Mouse (Mus musculus) myocyte (in vitro differentiated cells): ENCODE measurements around the gene Slc9a9.

Source experiments
- E2F4 ChIP-seq: IDR thresholded peaks from one replicate; pipeline ENCODE4 v1.6.1; 2011; ENCODE audit warnings: mild to moderate bottlenecking, control low read depth, moderate library complexity; ENCODE audit not compliant: insufficient read depth
- MAX ChIP-seq: IDR thresholded peaks from one replicate; pipeline ENCODE4 v1.6.1; 2011; ENCODE audit warnings: low read depth, mild to moderate bottlenecking, control low read depth
- MYOD1 ChIP-seq, 3 experiments: IDR thresholded peaks; one replicate each; pipeline ENCODE4 v1.6.1; 2011; ENCODE audit warnings: control low read depth in 2 of 3, low read depth in 2 of 3, mild to moderate bottlenecking in 2 of 3, moderate library complexity in 1 of 3; ENCODE audit not compliant: insufficient read length in 2 of 3, control insufficient read depth in 1 of 3
- MYOG ChIP-seq, 3 experiments: IDR thresholded peaks; one replicate each; pipeline ENCODE4 v1.6.1; 2011; ENCODE audit warnings: control low read depth in 2 of 3, low read depth in 2 of 3, mild to moderate bottlenecking in 2 of 3; ENCODE audit not compliant: insufficient read length in 2 of 3, control insufficient read depth in 1 of 3, insufficient read depth in 1 of 3
- POLR2A ChIP-seq: IDR thresholded peaks from one replicate; pipeline ENCODE4 v1.6.1; 2011; ENCODE audit warnings: low read depth, mild to moderate bottlenecking, control low read depth, moderate library complexity; ENCODE audit not compliant: insufficient read length
- SRF ChIP-seq: IDR thresholded peaks from one replicate; pipeline ENCODE4 v1.6.1; 2011; ENCODE audit warnings: low read depth; ENCODE audit not compliant: control insufficient read depth, insufficient read length
- USF1 ChIP-seq: IDR thresholded peaks from one replicate; pipeline ENCODE4 v1.6.1; 2011; ENCODE audit warnings: low read depth, mild to moderate bottlenecking, control low read depth, moderate library complexity

DNA sequence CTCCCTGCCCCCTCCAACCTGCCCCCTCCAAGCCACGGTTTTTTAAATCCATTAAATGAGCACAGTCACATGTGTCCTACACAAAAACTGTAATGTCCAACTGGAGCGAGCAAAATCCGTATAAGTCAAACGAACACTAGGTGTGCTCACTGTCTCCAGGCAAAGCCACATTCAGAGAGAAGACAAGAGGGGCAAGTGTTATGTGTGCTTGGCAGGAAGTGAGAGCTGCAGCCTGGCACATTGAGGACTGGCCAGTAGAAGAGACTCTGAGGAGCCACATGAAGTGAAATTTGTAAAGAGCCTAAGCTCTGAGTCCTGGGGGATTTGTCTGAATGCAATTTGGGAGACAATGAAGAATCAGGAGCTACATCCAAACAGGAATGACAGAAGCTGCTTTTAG, 481.3 kb downstream of the Slc9a9 start:
- TF ChIP-seq POLR2A (no peak), USF1 (no peak), MYOD1 (IDR thresholded peaks at IDR 0.05; ENCODE audit: control insufficient read depth in 1 of 3, insufficient read length in 2 of 3, low read depth in 2 of 3) (no peak), SRF (no peak), E2F4 (no peak), MAX (no peak), MYOG (IDR thresholded peaks at IDR 0.05; ENCODE audit: control insufficient read depth in 1 of 3, insufficient read depth in 1 of 3, insufficient read length in 2 of 3, low read depth in 2 of 3) (no peak)
